Mouse (Mus musculus) midbrain, embryonic 11.5 days (tissue): ENCODE data around the gene Supt7l. TPM values are rescaled to one million over a fixed set of nuclear protein-coding genes. Genes with fewer than 3 reads are reported as not detected.

Experiments used
- ATAC-seq: fragments of 200-750 bp; cut with Nextera tagmentation; 2 replicates; pipeline ENCODE4 v1.8.0; 2017; ENCODE audit warnings: moderate TSS enrichment, moderate library complexity; ENCODE audit not compliant: low FRiP score
- DNase-seq: peaks from one replicate; pipeline ENCODE4 v3.0.0; 2015; ENCODE audit warnings: low spot score; ENCODE audit errors: missing footprints
- H3K27ac ChIP-seq: fragments of 300-500 bp; sonication (generic); 2 replicates; pipeline ENCODE4 v1.5.1; 2014; ENCODE audit warnings: low read depth, low read length
- H3K27me3 ChIP-seq: fragments of 300-500 bp; sonication (generic); 2 replicates; pipeline ENCODE4 v1.6.1; 2014; ENCODE audit warnings: mild to moderate bottlenecking, low read length, moderate library complexity, mixed read lengths; ENCODE audit not compliant: control insufficient read depth, insufficient read depth
- H3K36me3 ChIP-seq: fragments of 300-500 bp; sonication (generic); 2 replicates; pipeline ENCODE4 v1.6.1; 2014; ENCODE audit warnings: mild to moderate bottlenecking, low read length, moderate library complexity, mixed read lengths; ENCODE audit not compliant: control insufficient read depth, insufficient read depth
- H3K4me1 ChIP-seq: fragments of 300-500 bp; sonication (generic); 2 replicates; pipeline ENCODE4 v1.6.1; 2014; ENCODE audit warnings: low read length; ENCODE audit not compliant: control insufficient read depth, insufficient read depth
- H3K4me2 ChIP-seq: fragments of 300-500 bp; sonication (generic); 2 replicates; pipeline ENCODE4 v1.6.1; 2014; ENCODE audit warnings: mild to moderate bottlenecking, moderate library complexity
- H3K4me3 ChIP-seq: fragments of 300-500 bp; sonication (generic); 2 replicates; pipeline ENCODE4 v1.5.1; 2014; ENCODE audit warnings: low read depth, low read length
- H3K9ac ChIP-seq: fragments of 300-500 bp; sonication (generic); 2 replicates; pipeline ENCODE4 v1.6.1; 2014; ENCODE audit warnings: low read length
- H3K9me3 ChIP-seq: fragments of 300-500 bp; sonication (generic); 2 replicates; pipeline ENCODE4 v1.6.1; 2016; ENCODE audit warnings: low read length; ENCODE audit not compliant: control insufficient read depth
- WGBS: fragments of 180-500 bp; shearing (Covaris S2); extraction: QIAGEN DNeasy Blood & Tissue Kit; methylation state at CpG from one replicate; pipeline ENCODE4 v1.1.7; 2014; 5-methylcytosine and 5-hydroxymethylcytosine counted together
- polyA plus RNA-seq: library from polyadenylated mRNA; unstranded; fragments of >200 nt; fragmentation: Nextera tagmentation; extraction: Ambion mirVana; gene quantifications from 2 replicates; pipeline ENCODE4 v1.2.1, GENCODE M21; 2014

The Supt7l gene
- polyA plus RNA-seq, 1 experiment from 2014 or later, result 19.2 TPM

DNA sequence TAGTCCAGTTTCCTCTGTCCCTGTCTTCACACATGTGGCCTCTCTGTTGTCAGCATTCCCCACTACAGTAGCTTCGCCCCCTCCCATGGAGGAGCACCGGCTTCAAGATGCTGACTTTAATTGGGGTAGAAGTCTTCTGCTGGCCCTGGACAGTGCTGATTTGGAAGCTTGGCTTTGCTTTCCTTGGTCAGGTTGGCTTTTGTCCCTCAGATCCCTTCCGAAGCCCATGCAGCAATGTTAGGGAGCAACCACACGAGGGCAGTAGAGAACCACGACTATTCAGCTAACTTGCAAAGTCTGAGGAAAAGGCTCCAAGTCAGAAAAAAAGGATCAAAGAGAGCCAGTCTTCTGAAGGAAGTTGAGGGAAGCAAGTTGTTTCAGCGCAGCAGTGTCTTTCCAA lies 35.9 kb upstream of the Supt7l start:
- WGBS, result 13% methylated on average over 6 of the region's 6 CpGs
- ATAC-seq (no peak), DNase-seq (peak; percentile 98)
- Histone ChIP-seq H3K36me3 (no peaks in the 10 kb centered on the region), H3K4me3 (no peak overlapping the region), H3K4me1 (no peaks in the 10 kb centered on the region), H3K9me3 (no peaks in the 10 kb centered on the region), H3K9ac (0 out of 2 replicates have a peak overlapping the region, but pooled peaks have one; percentile 38), H3K27ac (no peak overlapping the region), H3K27me3 (no peaks in the 10 kb centered on the region), H3K4me2 (no peak overlapping the region)

DNA sequence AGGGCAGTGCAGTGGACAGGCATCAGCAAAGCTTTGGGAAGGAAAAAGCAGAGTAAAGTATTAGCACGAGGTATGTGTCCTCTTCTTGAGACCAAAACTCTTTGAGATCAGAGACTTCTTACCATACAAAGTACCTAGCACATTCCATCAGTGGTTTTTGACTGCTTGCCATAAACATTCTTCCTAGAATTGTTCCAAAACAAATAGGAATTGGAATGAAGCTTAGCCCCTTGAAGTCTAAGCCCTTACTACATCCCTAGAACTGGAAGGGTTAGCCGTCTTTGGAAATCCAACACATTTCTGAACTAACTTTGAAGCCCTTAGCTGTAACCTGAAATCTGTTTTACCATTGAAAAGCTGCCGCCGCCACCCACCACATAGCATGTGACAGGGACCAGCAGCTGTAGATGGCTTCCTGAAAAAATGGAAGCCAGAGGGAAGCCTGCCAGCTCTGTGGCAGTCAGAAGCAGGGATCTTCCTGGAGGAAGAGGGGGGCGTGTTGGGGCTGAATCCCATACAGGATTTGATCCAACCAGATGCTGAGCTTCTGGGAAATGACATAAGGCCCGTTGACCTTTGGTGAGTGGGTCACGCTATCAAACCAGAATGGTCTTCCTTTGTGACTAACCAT lies 34.5 kb upstream of the Supt7l start:
- no peaks in the 10 kb centered on the region for H3K36me3 ChIP-seq
- H3K27ac ChIP-seq, result no peak overlapping the region
- no peak for ATAC-seq
- no peaks in the 10 kb centered on the region for H3K9me3 ChIP-seq
- DNase-seq, result no peak
- H3K9ac ChIP-seq, result no peak overlapping the region
- WGBS, result 87% methylated on average over 7 of the region's 7 CpGs
- no peak overlapping the region for H3K4me3 ChIP-seq
- no peaks in the 10 kb centered on the region for H3K4me1 ChIP-seq
- H3K27me3 ChIP-seq, result no peaks in the 10 kb centered on the region
- no peak overlapping the region for H3K4me2 ChIP-seq

DNA sequence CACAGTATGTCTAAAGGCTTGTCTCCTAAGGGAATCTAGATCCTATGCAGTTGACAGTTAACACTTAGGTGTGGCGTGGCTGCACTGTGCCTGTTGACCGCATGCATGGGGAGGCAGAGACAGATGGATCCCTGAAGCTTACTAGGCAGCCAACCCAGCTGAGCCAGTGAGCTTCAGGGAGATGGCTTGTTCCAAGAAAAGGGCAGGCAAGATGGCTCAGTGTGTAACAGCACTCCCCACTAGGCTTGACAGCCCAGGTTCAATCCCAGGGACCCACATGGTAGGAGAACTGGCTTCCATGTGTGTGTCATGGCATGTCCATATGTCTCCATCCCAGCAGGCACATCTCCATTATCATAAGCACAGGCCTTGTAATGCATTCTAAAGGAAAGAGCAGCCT lies 32.7 kb upstream of the Supt7l start:
- no peak overlapping the region for H3K4me3 ChIP-seq
- no peaks in the 10 kb centered on the region for H3K36me3 ChIP-seq
- H3K27ac ChIP-seq, result no peak overlapping the region
- no peak overlapping the region for H3K9ac ChIP-seq
- H3K27me3 ChIP-seq, result no peaks in the 10 kb centered on the region
- H3K4me2 ChIP-seq, result no peak overlapping the region
- H3K4me1 ChIP-seq, result no peaks in the 10 kb centered on the region
- DNase-seq (no peak), ATAC-seq (no peak)
- no peaks in the 10 kb centered on the region for H3K9me3 ChIP-seq
- 95% methylated on average over 2 of the region's 2 CpGs for WGBS

DNA sequence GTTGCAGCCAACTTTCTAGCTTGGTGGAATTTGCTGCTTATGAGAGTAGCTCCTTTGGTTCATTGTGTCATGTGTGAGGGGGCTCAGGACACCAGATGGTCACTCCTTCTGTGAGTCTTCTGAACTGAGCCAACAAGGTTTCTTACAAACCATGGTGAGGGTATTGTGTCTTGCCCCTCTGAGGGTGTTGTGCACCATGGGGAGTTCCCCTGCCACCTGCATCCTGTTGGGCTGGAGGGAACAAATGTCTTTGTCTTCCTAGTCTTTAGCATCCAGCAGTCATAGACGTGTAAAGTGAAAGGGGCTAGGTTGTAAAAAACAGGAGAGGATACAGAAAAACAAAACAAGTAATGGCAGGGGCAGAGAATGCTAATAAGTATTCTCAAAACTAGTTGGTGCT lies 31.8 kb upstream of the Supt7l start:
- Histone ChIP-seq H3K27me3 (no peaks in the 10 kb centered on the region), H3K36me3 (no peaks in the 10 kb centered on the region; the same call in 1 of the 2 replicates), H3K4me3 (no peak overlapping the region), H3K9me3 (no peaks in the 10 kb centered on the region), H3K27ac (no peak overlapping the region), H3K9ac (no peak overlapping the region), H3K4me1 (no peaks in the 10 kb centered on the region), H3K4me2 (no peak overlapping the region)
- ATAC-seq, result no peak
- WGBS, result 55% methylated on average over 1 of the region's 1 CpGs
- no peak for DNase-seq

DNA sequence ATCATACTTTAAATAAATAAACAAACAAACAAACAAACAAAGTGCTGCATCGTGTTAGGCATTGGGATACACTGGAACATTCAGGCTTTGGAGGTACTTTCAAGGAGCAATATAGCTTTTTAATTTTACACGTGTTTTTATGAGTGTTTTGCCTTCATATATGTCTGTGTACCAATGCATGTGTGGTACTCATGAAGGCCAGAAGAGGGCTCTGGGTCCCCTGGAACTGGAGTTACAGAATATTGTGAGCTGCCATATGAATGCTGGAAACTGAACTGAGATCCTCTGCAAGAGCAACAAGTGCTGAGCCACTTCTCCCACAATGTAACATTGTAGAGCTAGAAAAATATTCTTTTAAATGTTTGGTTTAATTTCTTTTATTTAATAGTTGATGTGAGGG lies 7.6 kb upstream of the Supt7l start:
- 95% methylated on average over 2 of the region's 2 CpGs for WGBS

DNA sequence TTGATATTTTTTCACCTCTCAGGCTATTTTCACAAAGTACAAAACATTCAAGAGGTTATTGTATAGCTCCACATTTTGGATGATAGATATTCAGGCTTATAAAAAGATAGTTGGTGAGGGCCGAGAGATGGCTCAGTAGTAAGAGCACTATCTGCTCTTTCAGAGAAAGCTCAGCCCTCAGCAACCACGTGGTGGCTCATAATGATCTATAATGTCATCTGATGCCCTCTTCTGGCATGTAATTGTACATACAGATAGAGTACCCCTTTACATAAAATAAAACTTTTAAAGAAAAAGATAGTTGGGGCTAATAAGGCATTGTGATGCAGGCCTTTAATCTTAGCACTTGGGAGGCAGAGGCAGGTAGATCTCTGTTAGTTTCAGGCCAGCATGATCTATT lies 953 bp upstream of the Supt7l start:
- no peak overlapping the region for H3K4me2 ChIP-seq
- no peaks in the 10 kb centered on the region for H3K27me3 ChIP-seq
- DNase-seq (no peak), ATAC-seq (no peak)
- WGBS, result 66% methylated on average over 2 of the region's 2 CpGs
- H3K9me3 ChIP-seq, result no peaks in the 10 kb centered on the region
- H3K4me3 ChIP-seq, result no peak overlapping the region
- H3K9ac ChIP-seq, result no peak overlapping the region
- H3K4me1 ChIP-seq, result peaks cover 10% of the 10 kb centered on the region
- H3K36me3 ChIP-seq, result peaks cover 2% of the 10 kb centered on the region
- no peak overlapping the region for H3K27ac ChIP-seq

More for the DNA sequence above, 7.6 kb upstream of the Supt7l start:
- no peak overlapping the region for H3K4me3 ChIP-seq
- no peaks in the 10 kb centered on the region for H3K9me3 ChIP-seq
- no peak overlapping the region for H3K9ac ChIP-seq
- H3K4me1 ChIP-seq, result no peaks in the 10 kb centered on the region
- peaks cover 4% of the 10 kb centered on the region for H3K36me3 ChIP-seq
- DNase-seq, result peak; percentile 83
- H3K4me2 ChIP-seq, result no peak overlapping the region
- H3K27me3 ChIP-seq, result no peaks in the 10 kb centered on the region
- no peak for ATAC-seq
- no peak overlapping the region for H3K27ac ChIP-seq

DNA sequence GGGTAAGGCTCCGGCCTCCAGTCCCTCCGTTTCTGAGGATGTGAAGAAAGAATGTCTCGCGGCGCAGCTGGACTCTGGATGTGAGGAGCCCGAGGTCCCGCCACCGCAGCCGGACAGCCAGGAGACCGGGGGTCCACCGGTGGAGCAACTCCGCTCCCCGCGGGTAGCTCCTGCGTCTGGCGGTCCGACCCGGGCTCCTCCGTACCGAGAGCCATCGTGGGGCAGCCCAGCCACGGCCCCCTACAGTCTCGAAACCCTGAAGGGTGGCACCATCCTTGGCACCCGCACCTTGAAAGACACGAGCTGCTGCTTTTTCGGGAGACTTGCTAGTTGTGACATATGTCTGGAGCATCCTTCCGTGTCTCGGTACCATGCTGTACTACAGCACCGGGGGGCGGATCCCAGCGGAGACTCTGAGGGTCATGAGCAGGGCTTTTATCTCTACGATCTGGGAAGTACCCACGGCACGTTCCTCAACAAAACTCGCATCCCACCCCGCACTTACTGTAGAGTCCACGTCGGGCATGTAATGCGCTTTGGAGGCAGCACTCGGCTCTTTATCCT lies 408 bp downstream of the Supt7l start:
- 5% methylated on average over 40 of the region's 40 CpGs for WGBS
- Histone ChIP-seq H3K27ac (no peak overlapping the region), H3K4me3 (peak overlapping the region; percentile 87), H3K9ac (peak overlapping the region; percentile 89), H3K36me3 (peaks cover 2% of the 10 kb centered on the region; the same call in 1 of the 2 replicates), H3K27me3 (no peaks in the 10 kb centered on the region), H3K4me2 (peak overlapping the region; percentile 97), H3K4me1 (peaks cover 10% of the 10 kb centered on the region), H3K9me3 (no peaks in the 10 kb centered on the region)
- ATAC-seq (peak; percentile 42; the same call in 1 of the 2 replicates), DNase-seq (no peak)

DNA sequence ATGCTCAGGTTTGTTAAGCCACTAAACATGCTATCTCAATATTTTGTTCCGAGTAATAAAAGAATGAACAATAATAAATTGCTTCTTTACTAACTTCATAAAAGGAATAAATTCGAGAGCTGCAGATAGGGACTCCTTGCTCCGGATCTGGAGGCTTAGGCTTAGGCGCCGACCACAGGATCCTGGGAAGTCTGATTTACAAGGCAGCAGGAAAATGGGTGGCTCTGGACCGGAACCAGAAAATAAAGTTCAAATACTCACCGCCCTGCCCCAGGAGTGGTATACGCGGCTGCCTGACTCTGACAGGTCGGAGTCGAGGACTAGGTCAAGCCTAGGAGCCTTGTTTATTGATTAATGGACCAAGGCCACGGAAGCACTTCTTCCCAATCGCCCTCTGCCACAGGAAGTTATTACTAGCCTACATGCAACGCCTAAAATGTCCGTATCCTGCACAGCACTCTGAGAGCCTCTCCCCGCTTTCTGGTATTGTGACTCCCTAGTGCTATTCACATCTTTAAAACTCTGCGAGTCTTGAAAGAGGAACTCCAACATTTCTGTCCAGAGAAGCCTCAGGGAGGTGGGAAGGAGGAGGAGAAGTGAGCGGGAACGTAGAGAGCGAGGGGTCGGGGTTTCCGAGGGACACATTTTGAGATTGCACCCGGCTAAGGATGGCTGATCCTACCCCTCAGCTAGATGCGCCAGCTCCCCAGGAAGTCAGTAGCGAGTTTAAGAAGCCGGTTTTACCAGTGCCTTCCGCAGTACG lies 1.1 kb downstream of the Supt7l start, which contains the start of gene Slc4a1ap:
Gene Slc4a1ap (plus strand): TSS at position 642 of the 763 bp plus-strand sequence.
- under 1% methylated on average over 28 of the region's 28 CpGs for WGBS
- H3K27me3 ChIP-seq, result no peaks in the 10 kb centered on the region
- H3K4me2 ChIP-seq, result peak within 1 kb of the TSS; percentile 97
- peaks cover 2% of the 10 kb centered on the region; the same call in 1 of the 2 replicates for H3K36me3 ChIP-seq
- ATAC-seq (peak; percentile 85), DNase-seq (peak; percentile 98)
- H3K4me1 ChIP-seq, result peaks cover 10% of the 10 kb centered on the region
- peak within 1 kb of the TSS; percentile 87 for H3K4me3 ChIP-seq
- peak within 1 kb of the TSS; percentile 89 for H3K9ac ChIP-seq
- no peaks in the 10 kb centered on the region for H3K9me3 ChIP-seq
- H3K27ac ChIP-seq, result 0 out of 2 replicates have a peak within 1 kb of the TSS, but pooled peaks have one; percentile 62

DNA sequence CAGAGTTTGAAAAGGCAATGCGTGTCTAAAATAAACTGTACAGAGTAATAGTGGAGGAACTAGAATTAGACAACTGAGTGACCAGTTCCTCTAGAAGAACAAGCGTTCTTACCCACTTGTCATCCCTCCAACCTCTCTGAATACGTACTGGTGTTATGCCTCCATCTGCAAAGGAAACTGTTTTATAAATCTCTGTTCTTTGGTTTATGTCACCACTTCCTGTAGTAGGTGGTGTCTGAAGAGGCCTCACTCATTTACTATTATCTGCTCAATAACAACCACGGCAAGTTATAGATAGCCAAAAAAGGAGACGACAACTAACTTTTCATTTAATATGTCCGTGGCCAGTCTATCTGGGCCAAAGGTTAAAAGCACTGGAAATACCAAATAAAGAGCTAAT lies 7.1 kb downstream of the Supt7l start:
- Histone ChIP-seq H3K4me2 (no peak overlapping the region), H3K9me3 (no peaks in the 10 kb centered on the region), H3K36me3 (peaks cover 10% of the 10 kb centered on the region), H3K4me3 (no peak overlapping the region), H3K27ac (no peak overlapping the region), H3K27me3 (no peaks in the 10 kb centered on the region), H3K4me1 (no peaks in the 10 kb centered on the region; the same call in 1 of the 2 replicates), H3K9ac (no peak overlapping the region)
- WGBS, result 95% methylated on average over 6 of the region's 6 CpGs
- ATAC-seq (no peak), DNase-seq (no peak)
